Mouse (Mus musculus) c-Kit-positive CD71-positive TER-119-negative erythroid progenitor cells, embryonic 14.5 days (primary cell): Measurements from ENCODE around the gene Sec61b.
A peak's percentile ranks its signal among the peaks of the same experiment; 100 is the strongest.

ENCODE experiments used
- DNase-seq: peaks from one replicate; pipeline ENCODE4 v3.0.0-alpha.2; 2013; ENCODE audit warnings: low read depth

The Sec61b gene

GRCm38 (mm10) chr4:47473968-47474729 lies at the start of gene Sec61b, which contains the start of gene Alg2:
Sec61b (plus strand) TSS chr4:47474658.
Alg2 (minus strand) TSS chr4:47474333.
- peak; percentile 95 for DNase-seq

- no peak for DNase-seq
Observed at GRCm38 (mm10) chr4:47425247-47425830, 49.1 kb upstream of the Sec61b start.

- no peak for DNase-seq
Observed at GRCm38 (mm10) chr4:47427606-47428005, 46.9 kb upstream of the Sec61b start.

GRCm38 (mm10) chr4:47430557-47430956 lies 43.9 kb upstream of the Sec61b start:
- DNase-seq, result no peak

- DNase-seq, result no peak
Observed at GRCm38 (mm10) chr4:47431081-47431480, 43.4 kb upstream of the Sec61b start.

GRCm38 (mm10) chr4:47432766-47433165 lies 41.7 kb upstream of the Sec61b start:
- no peak for DNase-seq

GRCm38 (mm10) chr4:47435131-47435530 lies 39.3 kb upstream of the Sec61b start:
- no peak for DNase-seq

- DNase-seq, result no peak
Observed at GRCm38 (mm10) chr4:47435566-47436360, 38.7 kb upstream of the Sec61b start.

- DNase-seq, result peak; percentile 49
Observed at GRCm38 (mm10) chr4:47437365-47438340, 36.8 kb upstream of the Sec61b start.

GRCm38 (mm10) chr4:47438956-47439355 lies 35.5 kb upstream of the Sec61b start:
- no peak for DNase-seq

GRCm38 (mm10) chr4:47440951-47441350 lies 33.5 kb upstream of the Sec61b start:
- DNase-seq, result no peak

GRCm38 (mm10) chr4:47448526-47448925 lies 25.9 kb upstream of the Sec61b start:
- no peak for DNase-seq

- no peak for DNase-seq
Observed at GRCm38 (mm10) chr4:47449116-47449515, 25.3 kb upstream of the Sec61b start.

GRCm38 (mm10) chr4:47449586-47450522 lies 24.6 kb upstream of the Sec61b start:
- DNase-seq, result no peak

GRCm38 (mm10) chr4:47467196-47467595 lies 7.3 kb upstream of the Sec61b start:
- DNase-seq, result no peak

- peak; percentile 11 for DNase-seq
Observed at GRCm38 (mm10) chr4:47473586-47473967, 881 bp upstream of the Sec61b start.

GRCm38 (mm10) chr4:47474730-47475643 lies 529 bp downstream of the Sec61b start:
- DNase-seq, result peak; percentile 13

GRCm38 (mm10) chr4:47477539-47477938 lies 3.1 kb downstream of the Sec61b start:
- DNase-seq, result no peak

GRCm38 (mm10) chr4:47480095-47480494 lies 5.6 kb downstream of the Sec61b start:
- DNase-seq, result no peak
